Mouse (Mus musculus): ENCODE data around the gene Bcl6b. TPM values are rescaled to one million over a fixed set of nuclear protein-coding genes. Genes with fewer than 3 reads are reported as not detected.

Gene Bcl6b
- total RNA-seq, 4 experiments from 2014 or later, result 5.9 to 22.0 (median 17.3) TPM

DNA sequence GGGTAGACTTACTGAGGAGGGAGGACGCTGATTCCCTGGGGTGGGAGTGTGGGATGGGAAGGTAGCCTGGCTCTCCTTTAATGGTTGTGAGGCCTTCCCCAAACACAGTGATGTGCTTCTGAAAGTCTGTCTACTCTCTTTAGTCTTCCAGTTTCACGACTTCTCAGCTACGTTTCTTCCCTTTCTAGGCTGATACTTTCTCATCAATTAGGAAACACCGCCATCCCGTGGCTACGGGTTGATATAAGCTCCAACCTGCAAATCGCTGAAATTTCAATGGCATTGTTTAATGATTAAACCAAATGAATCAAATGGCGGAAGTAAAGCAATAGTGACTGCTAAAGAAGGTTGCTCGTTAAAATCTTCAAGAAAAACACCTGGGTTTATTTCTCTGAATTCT, 16.7 kb downstream of the Bcl6b start:
- DNase-seq (ENCODE audit: low spot score), result peak; percentile 84

DNA sequence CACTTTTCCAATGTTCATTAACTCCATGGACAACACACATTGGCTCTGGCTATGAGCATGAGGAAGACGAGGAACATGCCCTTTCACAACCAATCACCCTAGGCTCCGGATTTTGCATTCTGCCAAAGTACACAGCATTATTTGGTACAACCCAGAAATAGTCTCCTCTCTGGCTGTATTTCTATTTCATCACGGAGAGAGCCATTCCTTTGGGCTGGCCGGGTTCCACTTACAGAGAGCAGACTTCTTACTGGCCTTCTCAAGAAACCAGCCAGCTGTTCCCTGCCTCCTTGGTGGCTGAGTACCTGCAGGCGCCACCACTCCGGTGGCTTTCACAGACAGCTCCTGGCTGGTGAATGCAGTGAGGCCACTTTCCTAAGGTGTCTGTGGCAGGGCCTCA, 17.2 kb downstream of the Bcl6b start, which contains the start of gene Slc16a11:
Slc16a11 (plus strand) TSS at position 330 of the 400 bp plus-strand sequence.
- no peak for DNase-seq (ENCODE audit: low spot score)

- no peak for DNase-seq (ENCODE audit: low spot score)
Measured at GRCm38 (mm10) chr11:70211972-70212371, 17.6 kb downstream of the Bcl6b start.

- DNase-seq (ENCODE audit: low spot score), result no peak
Measured at GRCm38 (mm10) chr11:70210681-70211080, 18.9 kb downstream of the Bcl6b start.

DNA sequence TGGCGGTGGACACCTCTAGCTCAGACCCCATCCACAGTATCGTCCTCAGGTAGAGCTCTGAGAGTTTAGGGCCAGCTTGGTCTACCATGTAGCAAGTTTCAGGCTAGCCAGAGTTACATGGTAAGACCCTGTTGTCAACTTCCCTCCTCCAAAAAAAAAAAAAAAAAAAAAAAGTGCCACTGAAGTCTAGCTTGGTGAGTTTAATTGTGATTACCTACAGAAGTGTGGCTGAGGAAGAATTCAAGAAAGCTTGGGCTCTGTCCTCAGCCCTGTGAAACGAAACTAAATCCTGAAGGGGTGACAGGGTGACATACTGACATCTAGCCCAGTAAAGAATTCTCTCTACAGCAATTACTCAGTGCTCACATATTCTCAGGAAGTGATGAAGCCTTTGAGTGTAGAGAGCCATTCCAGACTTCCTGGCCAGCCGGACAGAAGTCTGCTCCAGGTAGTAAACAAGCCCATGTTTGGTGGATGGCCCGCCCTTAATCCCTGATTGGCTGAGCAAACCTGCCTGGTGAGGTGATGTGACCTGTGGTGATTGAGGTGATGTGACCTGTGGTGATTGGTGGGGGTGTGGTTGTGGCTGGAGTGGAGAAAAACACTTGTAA, 20.7 kb downstream of the Bcl6b start:
- no peak for DNase-seq (ENCODE audit: low spot score)

DNA sequence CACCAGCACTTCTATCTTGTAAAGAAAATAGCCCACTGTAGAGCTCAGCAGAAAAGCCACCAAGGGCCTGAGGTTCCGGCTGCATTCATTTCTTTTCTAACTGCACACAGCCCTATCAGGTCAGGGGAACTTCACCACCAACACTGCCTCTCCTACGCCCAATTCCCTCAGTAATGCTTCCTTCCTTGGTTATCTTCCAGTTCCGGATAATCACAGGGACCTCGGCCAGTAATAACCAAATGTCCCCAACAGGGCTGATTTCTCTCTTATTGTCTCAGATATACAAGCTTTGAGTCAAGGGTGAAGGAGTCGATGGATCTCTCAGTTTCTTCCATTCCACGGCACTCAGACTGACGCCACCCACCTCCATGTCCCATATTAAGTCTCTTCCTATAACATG, 22.3 kb downstream of the Bcl6b start:
- DNase-seq (ENCODE audit: low spot score), result no peak

- DNase-seq (ENCODE audit: low spot score), result no peak
Measured at GRCm38 (mm10) chr11:70206801-70207200, 22.8 kb downstream of the Bcl6b start.

DNA sequence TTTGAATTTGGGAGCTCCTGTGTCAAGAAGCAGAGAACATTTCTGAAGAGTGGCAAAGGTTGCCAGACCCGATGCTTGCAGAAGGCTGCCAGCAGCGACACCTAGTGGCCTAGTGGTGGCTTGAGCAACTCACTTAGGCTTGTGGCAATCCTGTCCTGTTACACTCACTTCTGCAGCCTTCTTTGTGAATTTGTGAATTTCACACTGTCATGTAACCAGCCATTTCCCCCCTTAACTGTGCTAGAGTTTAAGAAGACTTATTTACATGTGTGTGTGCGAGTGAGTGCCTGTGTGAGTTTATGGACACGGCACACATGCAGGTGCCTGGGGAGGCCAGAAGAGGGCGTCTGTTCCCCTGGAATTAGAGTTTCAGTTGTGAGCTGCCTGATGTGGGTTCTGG, 27.9 kb downstream of the Bcl6b start:
- DNase-seq (ENCODE audit: low spot score), result peak; percentile 75

GRCm38 (mm10) chr11:70200036-70200608, 29.5 kb downstream of the Bcl6b start:
- DNase-seq (ENCODE audit: low spot score), result no peak

GRCm38 (mm10) chr11:70199107-70199506, 30.5 kb downstream of the Bcl6b start:
- no peak for DNase-seq (ENCODE audit: low spot score)

GRCm38 (mm10) chr11:70198332-70198731, 31.3 kb downstream of the Bcl6b start:
- DNase-seq (ENCODE audit: low spot score), result no peak

DNA sequence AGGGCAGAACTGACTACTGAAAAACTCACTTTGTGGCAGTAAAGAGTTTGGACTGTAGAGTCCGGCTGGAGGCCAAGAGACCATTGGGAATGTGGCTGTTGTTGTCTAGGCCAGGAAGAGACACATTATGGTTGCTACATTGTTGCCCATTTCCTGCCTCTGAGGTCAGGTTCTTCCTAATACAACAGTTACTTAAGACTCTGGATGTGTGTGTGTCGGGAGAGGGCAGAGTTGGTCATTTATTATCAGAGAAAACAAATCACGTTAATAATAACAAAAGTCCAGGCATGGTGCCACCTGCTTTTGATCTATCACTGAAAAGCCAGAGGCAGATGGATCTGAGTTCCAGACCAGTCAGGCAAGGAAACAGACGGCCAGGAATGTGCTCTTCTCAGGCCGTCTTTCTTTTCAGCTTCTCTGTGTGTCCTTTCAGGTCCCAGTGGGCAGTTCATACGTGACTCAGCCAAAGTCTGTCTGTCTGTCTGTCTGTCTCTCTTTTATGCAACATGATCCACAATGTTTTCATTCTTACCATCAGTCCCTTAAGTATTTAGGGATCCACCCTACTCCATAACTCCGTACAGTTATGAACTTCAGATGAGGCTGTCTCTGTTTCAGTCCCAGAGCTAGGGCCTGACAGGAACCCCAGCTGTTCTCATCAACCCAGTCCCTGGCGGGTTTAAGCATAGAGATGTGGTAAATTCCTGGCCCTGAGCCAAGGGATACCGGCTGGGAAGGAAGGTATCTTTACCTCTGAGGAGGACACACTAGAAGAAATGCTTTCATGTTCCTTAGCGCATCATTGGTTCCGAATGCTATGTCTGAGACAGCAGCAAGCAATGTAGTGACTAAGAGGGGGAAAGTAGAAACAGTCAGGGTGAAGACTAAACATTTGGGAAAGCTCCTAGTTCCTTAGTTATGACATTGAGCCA, 36.0 kb downstream of the Bcl6b start:
- DNase-seq (ENCODE audit: low spot score), result no peak

GRCm38 (mm10) chr11:70192157-70192556, 37.4 kb downstream of the Bcl6b start:
- DNase-seq (ENCODE audit: low spot score), result no peak

- DNase-seq (ENCODE audit: low spot score), result no peak
Measured at GRCm38 (mm10) chr11:70191188-70191587, 38.4 kb downstream of the Bcl6b start.

GRCm38 (mm10) chr11:70189319-70190134, 40.1 kb downstream of the Bcl6b start:
- no peak for DNase-seq (ENCODE audit: low spot score)

DNA sequence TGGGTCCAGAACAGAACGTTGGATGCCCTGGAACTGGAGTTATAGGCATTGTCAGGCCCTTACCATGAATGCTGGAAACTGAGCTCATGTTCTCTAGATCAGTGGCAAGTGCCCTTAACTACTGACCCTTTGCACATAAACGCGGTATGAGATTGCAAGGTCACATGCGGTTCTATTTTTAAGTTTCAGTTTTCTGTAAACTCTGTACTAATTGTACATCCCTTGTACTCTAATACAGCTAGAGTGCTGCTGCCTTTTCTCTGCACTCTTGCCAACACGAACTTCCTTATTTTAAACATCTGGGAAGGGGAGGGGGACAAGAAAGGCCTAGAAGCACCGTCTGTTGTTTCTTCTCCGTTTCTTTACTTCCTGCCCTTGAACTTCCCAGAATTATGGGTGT, 44.5 kb downstream of the Bcl6b start:
- peak; percentile 33 for DNase-seq (ENCODE audit: low spot score)

DNA sequence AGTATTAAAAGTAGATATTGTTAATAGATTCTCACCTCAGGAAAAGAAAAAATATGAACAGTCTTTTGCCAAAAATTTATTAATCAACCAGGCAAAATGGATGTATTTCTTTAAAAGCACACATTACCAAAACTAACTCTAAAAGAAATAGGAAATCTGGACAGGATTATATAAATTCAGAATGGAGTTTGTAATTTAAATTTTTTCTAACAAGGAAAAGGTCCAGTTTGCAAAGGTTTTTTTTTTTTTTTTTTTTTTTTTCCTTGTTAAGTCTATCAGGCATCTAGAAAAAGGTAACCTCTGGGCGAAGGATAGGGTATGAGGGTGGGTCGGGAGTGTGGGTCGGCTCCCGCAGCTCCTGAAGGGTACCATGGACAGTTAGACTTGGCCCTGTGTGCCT, 49.1 kb downstream of the Bcl6b start:
- no peak for DNase-seq (ENCODE audit: low spot score)

DNA sequence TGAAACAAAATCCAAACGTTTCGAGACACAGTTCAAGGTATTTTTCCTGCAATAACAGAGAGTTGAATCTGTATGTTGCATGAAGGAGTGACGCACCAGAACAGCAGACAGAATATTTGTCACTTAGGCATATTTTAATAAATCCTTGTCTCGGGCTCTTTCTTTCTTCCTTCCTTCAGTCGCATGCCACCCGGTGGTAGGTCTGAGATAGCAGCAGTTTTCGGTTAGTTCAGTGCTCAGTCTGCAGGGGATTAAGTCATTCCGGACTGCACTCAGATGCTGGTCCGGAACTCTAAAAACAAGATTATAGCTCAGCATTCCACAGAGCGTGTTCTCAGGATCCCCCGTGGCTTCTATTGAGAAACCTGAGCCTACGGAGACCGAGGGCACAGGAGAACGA, 50.2 kb downstream of the Bcl6b start:
- no peak for DNase-seq (ENCODE audit: low spot score)

DNA sequence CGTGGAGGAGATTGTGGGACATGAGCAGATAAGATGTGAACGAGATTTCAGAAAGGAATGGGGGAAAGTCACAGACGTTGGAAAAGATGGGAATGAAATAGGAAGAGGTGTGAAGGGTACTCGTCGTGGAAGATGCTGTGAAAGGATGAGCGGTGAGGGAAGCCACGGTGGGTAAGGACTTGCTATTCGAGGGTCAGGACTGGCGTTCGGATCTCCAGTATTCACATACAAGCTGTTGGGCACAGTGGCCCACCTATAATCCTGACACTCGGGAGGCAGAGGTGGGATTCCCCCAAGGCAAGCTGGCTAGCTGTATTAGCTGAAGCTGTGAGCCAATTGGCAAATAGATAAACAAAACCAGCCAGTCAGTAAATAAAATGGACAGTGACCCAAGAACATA, 50.8 kb downstream of the Bcl6b start:
- no peak for DNase-seq (ENCODE audit: low spot score)

- DNase-seq (ENCODE audit: low spot score), result no peak
Measured at GRCm38 (mm10) chr11:70178311-70178710, 51.3 kb downstream of the Bcl6b start.

DNA sequence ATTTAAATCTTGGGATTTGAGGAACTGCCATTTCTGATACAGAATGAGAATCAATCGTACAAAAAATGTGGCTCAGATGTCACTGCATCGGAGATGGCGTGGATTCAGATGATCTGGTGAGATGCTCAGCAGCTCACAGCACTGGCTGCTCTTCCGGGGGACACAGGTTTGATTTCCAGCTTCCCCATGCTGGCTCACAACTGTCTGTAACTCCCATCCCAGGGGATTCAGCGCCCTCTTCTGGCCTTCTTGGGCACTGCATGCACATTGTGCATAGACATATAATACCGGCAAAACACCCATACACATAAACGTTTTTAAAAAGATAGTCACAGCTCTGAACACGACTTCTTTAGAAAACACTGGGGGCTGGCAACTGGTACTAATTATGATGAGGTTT, 52.0 kb downstream of the Bcl6b start:
- no peak for DNase-seq (ENCODE audit: low spot score)

DNA sequence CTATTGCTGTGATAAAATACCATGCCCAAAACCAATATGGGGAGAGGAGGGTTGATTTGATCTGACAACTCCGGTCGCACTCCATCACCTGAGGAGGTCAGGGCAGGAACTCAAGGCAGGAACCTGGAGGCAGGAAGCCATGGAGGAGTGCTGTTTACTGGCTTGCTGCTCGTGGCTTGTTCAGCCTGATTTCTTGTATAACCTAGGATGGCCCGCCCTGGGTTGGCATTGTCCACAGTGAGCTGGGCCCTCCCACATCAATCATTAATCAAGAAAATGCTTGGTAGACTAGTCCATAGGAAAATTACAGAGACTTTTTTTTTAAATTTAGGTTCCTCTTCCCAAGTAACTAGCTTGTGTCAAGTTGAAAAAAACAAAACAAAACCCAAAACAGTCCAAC, 55.1 kb downstream of the Bcl6b start:
- no peak for DNase-seq (ENCODE audit: low spot score)
